Mouse (Mus musculus) G1E (cell line): ENCODE results near the gene Dab1. TPM values are rescaled to one million over a fixed set of nuclear protein-coding genes. Genes with fewer than 3 reads are reported as not detected.

ENCODE experiments used
- ATAC-seq: 2 replicates; pipeline ENCODE4 v1.8.0; 2016; ENCODE audit warnings: mild to moderate bottlenecking; ENCODE audit not compliant: insufficient number of reproducible peaks, poor library complexity, low FRiP score, severe bottlenecking; ENCODE audit errors: extremely low read depth
- DNase-seq: peaks from one replicate; pipeline ENCODE4 v3.0.0; 2012; ENCODE audit warnings: low spot score
- H3K27me3 ChIP-seq: 2 replicates; pipeline ENCODE4 v1.6.1; 2012; ENCODE audit warnings: mild to moderate bottlenecking, low read length, inconsistent platforms; ENCODE audit not compliant: insufficient read depth
- H3K36me3 ChIP-seq: replicated peaks from 2 replicates; pipeline ENCODE3; 2012; ENCODE audit warnings: mild to moderate bottlenecking, inconsistent platforms
- H3K4me1 ChIP-seq: 2 replicates; pipeline ENCODE4 v1.6.1; 2012; ENCODE audit warnings: low read depth, low read length, inconsistent platforms, mixed read lengths; ENCODE audit not compliant: insufficient read depth
- H3K4me3 ChIP-seq: 2 replicates; pipeline ENCODE4 v1.5.1; 2012; ENCODE audit warnings: low read depth, mild to moderate bottlenecking, inconsistent platforms, low read length, moderate library complexity, mixed read lengths
- H3K9me3 ChIP-seq: replicated peaks from 2 replicates; pipeline ENCODE4 v1.6.1; 2012; ENCODE audit warnings: inconsistent platforms
- CTCF ChIP-seq: IDR thresholded peaks from 2 replicates; pipeline ENCODE4 v1.5.1; 2012; ENCODE audit warnings: low read depth, low read length, inconsistent platforms, mixed read lengths
- GATA1 ChIP-seq: IDR thresholded peaks from 2 replicates; pipeline ENCODE4 v1.6.1; 2012; ENCODE audit warnings: borderline replicate concordance, low read length, inconsistent platforms, mixed read lengths
- GATA2 ChIP-seq: IDR thresholded peaks from 2 replicates; pipeline ENCODE4 v1.6.1; 2012; ENCODE audit warnings: low read depth, low read length, inconsistent platforms, borderline replicate concordance
- POLR2AphosphoS5 ChIP-seq: IDR thresholded peaks from 2 replicates; pipeline ENCODE4 v1.6.1; 2012; ENCODE audit warnings: low read depth, low read length, inconsistent platforms; ENCODE audit not compliant: insufficient replicate concordance
- TAL1 ChIP-seq: conservative IDR thresholded peaks from 2 replicates; pipeline ENCODE4 v1.6.1; 2012; ENCODE audit warnings: low read depth, low read length, inconsistent platforms, mixed read lengths
- polyA plus RNA-seq: library from polyadenylated mRNA; stranded (reverse); fragments of >175 nt; gene quantifications from 2 replicates; pipeline ENCODE4 v1.2.3, GENCODE M21; 2012
- total RNA-seq, 2 experiments: library from RNA; stranded (forward) in 1 of 2; stranded (reverse) in 1 of 2; fragments of 200-1000 nt in 1 of 2; fragments of >200 nt in 1 of 2; fragmentation: Nextera tagmentation in 1 of 2; gene quantifications; 2 replicates each; pipeline ENCODE4 v1.2.3; 2014 to 2017

The Dab1 gene
- total and polyA plus RNA-seq, 3 experiments, result 0.16 TPM; not detected in 2

DNA sequence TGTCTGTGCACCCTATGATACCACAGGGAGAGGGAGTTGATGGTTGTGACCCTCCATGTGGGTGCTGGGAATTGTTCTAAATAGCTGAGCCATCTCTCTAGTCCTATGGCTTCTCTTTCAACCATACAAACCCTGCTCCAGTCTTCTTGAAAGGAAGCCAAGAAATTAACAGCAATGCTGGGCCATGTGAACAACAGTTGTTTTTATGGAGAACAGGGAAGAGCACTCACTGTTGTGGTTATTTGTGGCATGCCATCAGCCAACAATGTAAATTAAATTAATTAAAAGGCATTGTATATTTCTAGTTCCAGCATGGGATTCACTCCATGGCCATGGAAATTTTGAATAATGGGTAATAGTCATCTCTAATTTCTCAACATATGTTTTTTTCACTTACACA lies 492.5 kb downstream of the Dab1 start:
- ATAC-seq (no peak), DNase-seq (no peak)
- H3K9me3 ChIP-seq, result peaks cover 14% of the 10 kb centered on the region
- H3K27me3 ChIP-seq, result no peaks in the 10 kb centered on the region
- no peaks in the 10 kb centered on the region for H3K4me1 ChIP-seq
- H3K36me3 ChIP-seq, result no peaks in the 10 kb centered on the region
- TF ChIP-seq GATA1 (no peak), CTCF (no peak), GATA2 (no peak), TAL1 (no peak), POLR2AphosphoS5 (no peak)
- no peak overlapping the region for H3K4me3 ChIP-seq

DNA sequence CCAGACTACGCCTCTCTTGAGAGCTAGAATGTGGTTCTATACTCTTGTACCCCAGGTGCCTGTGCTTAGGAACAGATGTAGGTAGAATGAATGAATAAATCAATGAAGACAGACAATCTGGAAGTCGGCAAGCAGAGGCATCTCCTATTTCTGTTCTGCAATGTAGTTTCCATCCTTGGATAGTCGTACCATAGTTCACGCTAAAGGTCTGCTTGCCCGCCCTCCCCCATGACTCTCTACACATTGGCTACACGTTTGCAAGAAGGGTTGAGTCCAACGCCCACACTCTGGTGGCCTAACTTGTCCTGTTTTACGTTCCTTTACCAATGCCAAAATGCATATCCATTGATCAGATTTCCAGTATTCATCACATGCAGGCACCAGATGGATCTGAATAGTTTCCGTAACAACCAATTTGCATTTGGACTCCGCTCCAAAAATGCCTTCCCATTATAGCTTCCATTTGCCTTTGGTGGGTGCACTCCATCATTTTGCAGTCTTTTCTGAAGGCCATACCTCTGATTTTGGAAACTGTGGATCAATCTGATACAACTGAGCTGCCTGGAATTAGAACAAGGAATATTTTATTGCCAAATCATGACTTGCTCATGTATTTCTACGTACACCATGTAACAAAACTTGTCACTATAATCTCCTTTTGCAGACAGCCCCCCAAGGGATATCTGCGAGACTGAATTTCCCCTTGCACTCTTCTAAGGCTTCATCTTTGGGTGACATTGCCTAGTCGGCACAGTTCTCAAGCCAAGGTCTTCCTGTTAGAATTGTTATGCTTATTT lies 494.2 kb downstream of the Dab1 start:
- H3K36me3 ChIP-seq, result no peaks in the 10 kb centered on the region
- H3K4me3 ChIP-seq, result no peak overlapping the region
- peaks cover 14% of the 10 kb centered on the region for H3K9me3 ChIP-seq
- DNase-seq (no peak), ATAC-seq (no peak)
- H3K4me1 ChIP-seq, result no peaks in the 10 kb centered on the region
- TF ChIP-seq GATA1 (no peak), GATA2 (no peak), CTCF (no peak), POLR2AphosphoS5 (no peak), TAL1 (no peak)
- H3K27me3 ChIP-seq, result no peaks in the 10 kb centered on the region

DNA sequence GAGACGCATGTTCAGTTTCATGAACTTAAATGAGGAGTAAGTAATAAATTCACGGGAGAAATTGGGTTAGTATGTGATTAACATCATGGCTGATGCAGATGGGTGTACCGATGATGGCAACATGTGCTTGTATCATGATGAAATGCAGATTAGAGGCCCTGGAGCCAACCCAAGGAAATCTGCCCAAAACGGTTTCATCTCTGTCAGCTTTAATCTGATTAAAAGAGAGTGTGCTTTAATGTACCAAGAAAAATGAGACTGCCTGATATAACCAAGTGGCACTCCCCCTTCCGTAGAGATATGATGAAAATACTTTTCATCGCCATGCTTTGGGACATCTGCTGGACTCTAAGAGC lies 494.8 kb downstream of the Dab1 start:
- no peak for ATAC-seq

DNA sequence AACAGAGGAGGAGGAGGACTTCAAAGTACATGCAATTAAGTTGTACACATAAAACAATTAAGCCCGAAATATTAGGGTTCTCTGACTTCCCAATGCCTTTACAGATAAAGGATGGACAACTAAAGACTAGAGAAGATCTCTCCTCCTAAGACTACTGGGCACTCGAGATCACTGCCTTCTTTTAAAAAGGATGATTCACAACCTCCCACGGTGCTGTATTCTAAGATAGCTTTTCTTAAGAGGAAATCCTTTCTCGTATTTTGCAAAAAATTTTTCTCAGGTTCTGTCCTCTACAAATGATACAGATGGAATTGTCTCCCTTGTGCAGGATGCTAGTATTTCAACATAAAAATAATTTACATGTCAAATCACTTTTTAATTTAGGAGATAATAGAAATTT lies 500.9 kb downstream of the Dab1 start:
- H3K36me3 ChIP-seq, result no peaks in the 10 kb centered on the region
- H3K4me1 ChIP-seq, result no peaks in the 10 kb centered on the region
- DNase-seq (no peak), ATAC-seq (no peak)
- H3K9me3 ChIP-seq, result peaks cover 15% of the 10 kb centered on the region
- TF ChIP-seq GATA2 (no peak), TAL1 (no peak)
- no peaks in the 10 kb centered on the region for H3K27me3 ChIP-seq
- no peak overlapping the region for H3K4me3 ChIP-seq

More for the DNA sequence above, 494.8 kb downstream of the Dab1 start:
- H3K27me3 ChIP-seq, result no peaks in the 10 kb centered on the region
- DNase-seq, result no peak
- H3K36me3 ChIP-seq, result no peaks in the 10 kb centered on the region
- H3K9me3 ChIP-seq, result peaks cover 14% of the 10 kb centered on the region
- TF ChIP-seq GATA1 (no peak), CTCF (no peak), GATA2 (no peak), TAL1 (no peak), POLR2AphosphoS5 (no peak)
- no peaks in the 10 kb centered on the region for H3K4me1 ChIP-seq
- no peak overlapping the region for H3K4me3 ChIP-seq

DNA sequence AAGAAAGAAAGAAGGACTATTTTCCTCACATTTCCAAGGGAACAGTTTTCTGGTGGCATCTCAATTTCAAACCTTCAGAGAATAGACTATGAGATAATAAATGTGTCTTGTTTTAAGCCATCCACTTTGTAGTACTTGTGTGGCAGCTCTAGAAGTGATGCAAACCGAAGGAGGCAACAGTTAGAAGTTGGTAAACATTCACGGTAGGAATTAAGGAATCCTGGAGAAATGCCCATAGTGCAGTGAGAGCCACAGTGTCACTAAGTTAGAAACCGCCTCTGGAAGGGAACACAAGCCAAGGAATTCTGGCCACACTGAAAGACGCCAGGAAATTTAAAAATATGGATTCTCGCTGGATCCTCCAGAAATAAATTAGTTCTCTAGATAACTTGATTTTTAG lies 502.8 kb downstream of the Dab1 start:
- DNase-seq (no peak), ATAC-seq (no peak)
- Histone ChIP-seq H3K4me3 (no peak overlapping the region), H3K9me3 (peaks cover 15% of the 10 kb centered on the region), H3K27me3 (no peaks in the 10 kb centered on the region), H3K4me1 (no peaks in the 10 kb centered on the region), H3K36me3 (no peaks in the 10 kb centered on the region)
- TF ChIP-seq CTCF (no peak), GATA2 (no peak), GATA1 (no peak), POLR2AphosphoS5 (no peak), TAL1 (no peak)

DNA sequence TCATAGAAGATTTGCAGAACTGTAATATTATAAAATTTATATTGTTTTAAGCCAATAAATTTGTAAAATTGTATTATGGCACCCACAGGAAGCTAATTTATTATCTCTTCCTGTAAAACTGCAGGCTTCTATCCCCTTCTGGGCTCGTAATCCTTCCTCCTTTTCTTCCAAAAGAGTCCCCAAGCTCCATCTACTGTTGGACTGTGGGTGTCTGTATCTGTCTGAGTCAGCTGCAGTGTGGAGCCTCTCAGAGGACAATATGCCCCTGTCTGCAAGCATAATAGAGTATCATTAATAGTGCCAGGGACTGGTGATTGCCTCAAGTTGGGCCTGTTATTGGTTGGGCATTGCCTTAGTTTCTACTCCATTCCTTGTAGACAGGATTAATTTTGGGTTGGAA lies 503.2 kb downstream of the Dab1 start:
- DNase-seq (no peak), ATAC-seq (no peak)
- Histone ChIP-seq H3K9me3 (peaks cover 18% of the 10 kb centered on the region), H3K36me3 (no peaks in the 10 kb centered on the region), H3K4me3 (no peak overlapping the region), H3K4me1 (no peaks in the 10 kb centered on the region), H3K27me3 (no peaks in the 10 kb centered on the region)
- TF ChIP-seq TAL1 (no peak), GATA2 (no peak), CTCF (no peak), GATA1 (no peak), POLR2AphosphoS5 (no peak)

DNA sequence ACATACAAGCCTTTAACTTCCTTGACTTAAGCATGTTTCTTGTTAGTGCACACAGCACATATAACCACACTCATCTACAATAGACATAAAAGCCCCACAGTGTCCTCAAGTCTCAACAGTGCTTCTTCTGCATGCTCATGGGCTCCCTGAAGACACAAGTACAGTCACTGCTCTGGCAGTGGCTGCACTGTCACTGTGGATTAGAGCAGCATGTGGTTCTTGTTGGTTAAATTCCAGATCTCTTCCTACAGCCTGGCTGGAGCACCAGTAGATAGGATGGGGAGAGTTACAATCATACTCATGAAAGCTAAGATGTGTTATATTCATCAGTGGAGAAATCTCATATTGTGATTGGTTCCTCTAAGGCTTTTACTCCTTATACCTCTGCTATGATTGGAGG lies 534.5 kb downstream of the Dab1 start:
- Histone ChIP-seq H3K4me1 (no peaks in the 10 kb centered on the region), H3K4me3 (no peak overlapping the region), H3K36me3 (no peaks in the 10 kb centered on the region), H3K9me3 (peaks cover 21% of the 10 kb centered on the region), H3K27me3 (no peaks in the 10 kb centered on the region)
- DNase-seq, result no peak
- no peak for TF ChIP-seq CTCF
- no peak for TF ChIP-seq GATA2
- no peak for TF ChIP-seq TAL1
- TF ChIP-seq GATA1, result no peak
- no peak for TF ChIP-seq POLR2AphosphoS5
- no peak for ATAC-seq
